Mouse (Mus musculus) cerebellum, postnatal 25 days (tissue): ENCODE measurements around the gene Aox1.

Experiments
- DNase-seq, 2 experiments: peaks; one replicate each; pipeline ENCODE4 v3.0.0; 2021; ENCODE audit warnings: mixed read lengths in 2 of 2

Gene Aox1

GRCm38 (mm10) chr1:58111315-58111714, 81.6 kb downstream of the Aox1 start:
- no peak for DNase-seq

GRCm38 (mm10) chr1:58112880-58113279, 83.1 kb downstream of the Aox1 start, which contains the start of gene Aox3:
TSS of gene Aox3 (plus strand) at chr1:58113130.
- peak; percentile 85 to 92 for DNase-seq

- DNase-seq = no peak
These were observed 83.7 kb downstream of the Aox1 start for GRCm38 (mm10) chr1:58113441-58113840.

GRCm38 (mm10) chr1:58114021-58114560, 84.4 kb downstream of the Aox1 start:
- DNase-seq = no peak

- DNase-seq = no peak
These were observed 85.1 kb downstream of the Aox1 start for GRCm38 (mm10) chr1:58114666-58115375.

- DNase-seq = no peak
These were observed 88.5 kb downstream of the Aox1 start for GRCm38 (mm10) chr1:58118231-58118630.

GRCm38 (mm10) chr1:58124901-58125300, 95.2 kb downstream of the Aox1 start:
- no peak for DNase-seq

GRCm38 (mm10) chr1:58137891-58138290, 108.2 kb downstream of the Aox1 start:
- DNase-seq = no peak

- no peak for DNase-seq
These were observed 109.3 kb downstream of the Aox1 start for GRCm38 (mm10) chr1:58138986-58139385.

GRCm38 (mm10) chr1:58140607-58141006, 110.9 kb downstream of the Aox1 start:
- no peak for DNase-seq

GRCm38 (mm10) chr1:58144384-58145069, 114.8 kb downstream of the Aox1 start:
- DNase-seq = peak; percentile 34 to 58

GRCm38 (mm10) chr1:58146026-58146425, 116.3 kb downstream of the Aox1 start:
- no peak for DNase-seq

GRCm38 (mm10) chr1:58147776-58148175, 118.0 kb downstream of the Aox1 start:
- DNase-seq = no peak

- no peak for DNase-seq
These were observed 122.5 kb downstream of the Aox1 start for GRCm38 (mm10) chr1:58152247-58152646.
